Mouse (Mus musculus): Measurements from ENCODE around the gene Rundc3b.

Rundc3b gene

DNA sequence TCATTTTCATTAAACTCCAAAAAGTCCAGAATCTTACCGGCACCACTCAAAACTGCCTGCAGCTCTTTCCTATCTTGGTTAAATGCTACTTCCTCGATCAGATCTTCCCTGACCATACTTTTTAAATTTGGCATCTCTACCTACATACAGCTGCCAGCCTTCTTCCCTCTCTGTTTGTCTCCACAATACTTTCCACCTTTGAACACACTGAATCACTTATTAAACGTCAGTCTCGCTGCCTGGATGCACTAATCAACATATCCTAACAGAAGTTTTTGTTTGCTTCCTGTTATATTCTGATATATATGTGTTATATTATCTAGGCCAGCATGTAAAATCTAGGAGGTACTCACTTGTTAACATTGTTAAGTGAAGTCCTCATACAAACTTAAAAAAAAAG, 25.5 kb upstream of the Rundc3b start:
- Histone ChIP-seq H3K4me3 (replicated peaks; ENCODE audit: low read length) (no peak overlapping the region), H3K4me1 (replicated peaks; ENCODE audit: low read depth, low read length) (no peaks in the 10 kb centered on the region), H3K36me3 (ENCODE audit: insufficient read depth, low read length) (no peaks in the 10 kb centered on the region), H3K27me3 (ENCODE audit: insufficient read depth, low read length) (no peaks in the 10 kb centered on the region), H3K9me3 (ENCODE audit: low read length) (no peaks in the 10 kb centered on the region)
- TF ChIP-seq NANOG (IDR thresholded peaks at IDR 0.05; ENCODE audit: borderline replicate concordance, low read length) (no peak), CTCF (conservative IDR thresholded peaks at IDR 0.05; ENCODE audit: low read length) (no peak), POU5F1 (IDR thresholded peaks at IDR 0.05; ENCODE audit: borderline replicate concordance, low read length) (no peak)

DNA sequence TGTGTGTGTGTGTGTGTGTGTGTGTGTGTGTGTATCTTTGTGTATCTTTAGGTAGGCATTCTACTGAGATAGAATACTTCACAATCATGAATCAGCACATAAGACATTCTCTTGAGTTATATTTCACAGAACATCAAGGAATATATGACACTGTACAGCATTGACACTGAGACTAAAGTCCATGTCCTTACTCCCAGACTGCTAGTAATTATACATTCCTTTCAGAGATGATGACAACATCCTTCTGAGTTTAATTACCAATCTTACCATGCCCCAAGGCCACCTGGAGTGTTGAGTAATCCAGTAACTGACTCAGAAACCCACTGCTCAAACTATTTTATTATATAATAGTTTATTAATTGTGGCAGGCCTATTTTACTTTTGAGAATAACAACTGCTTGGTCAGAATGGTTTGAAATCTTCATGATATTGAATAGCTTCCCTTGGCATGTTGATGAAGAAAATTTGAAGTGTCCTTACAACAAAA, 11.8 kb upstream of the Rundc3b start:
- TF ChIP-seq CTCF (conservative IDR thresholded peaks at IDR 0.05; ENCODE audit: low read length) (no peak), NANOG (IDR thresholded peaks at IDR 0.05; ENCODE audit: borderline replicate concordance, low read length) (no peak), POU5F1 (IDR thresholded peaks at IDR 0.05; ENCODE audit: borderline replicate concordance, low read length) (no peak)
- Histone ChIP-seq H3K4me1 (replicated peaks; ENCODE audit: low read depth, low read length) (no peaks in the 10 kb centered on the region), H3K9me3 (ENCODE audit: low read length) (no peaks in the 10 kb centered on the region), H3K27me3 (ENCODE audit: insufficient read depth, low read length) (no peaks in the 10 kb centered on the region), H3K4me3 (replicated peaks; ENCODE audit: low read length) (no peak overlapping the region), H3K36me3 (ENCODE audit: insufficient read depth, low read length) (no peaks in the 10 kb centered on the region)

GRCm38 (mm10) chr5:8632901-8633300, 10.1 kb upstream of the Rundc3b start:
- Histone ChIP-seq H3K36me3 (ENCODE audit: insufficient read depth, low read length) (no peaks in the 10 kb centered on the region), H3K4me1 (replicated peaks; ENCODE audit: low read depth, low read length) (no peaks in the 10 kb centered on the region), H3K4me3 (replicated peaks; ENCODE audit: low read length) (no peak overlapping the region), H3K9me3 (ENCODE audit: low read length) (no peaks in the 10 kb centered on the region), H3K27me3 (ENCODE audit: insufficient read depth, low read length) (no peaks in the 10 kb centered on the region)
- TF ChIP-seq CTCF (conservative IDR thresholded peaks at IDR 0.05; ENCODE audit: low read length) (no peak), NANOG (IDR thresholded peaks at IDR 0.05; ENCODE audit: borderline replicate concordance, low read length) (no peak), POU5F1 (IDR thresholded peaks at IDR 0.05; ENCODE audit: borderline replicate concordance, low read length) (no peak)

DNA sequence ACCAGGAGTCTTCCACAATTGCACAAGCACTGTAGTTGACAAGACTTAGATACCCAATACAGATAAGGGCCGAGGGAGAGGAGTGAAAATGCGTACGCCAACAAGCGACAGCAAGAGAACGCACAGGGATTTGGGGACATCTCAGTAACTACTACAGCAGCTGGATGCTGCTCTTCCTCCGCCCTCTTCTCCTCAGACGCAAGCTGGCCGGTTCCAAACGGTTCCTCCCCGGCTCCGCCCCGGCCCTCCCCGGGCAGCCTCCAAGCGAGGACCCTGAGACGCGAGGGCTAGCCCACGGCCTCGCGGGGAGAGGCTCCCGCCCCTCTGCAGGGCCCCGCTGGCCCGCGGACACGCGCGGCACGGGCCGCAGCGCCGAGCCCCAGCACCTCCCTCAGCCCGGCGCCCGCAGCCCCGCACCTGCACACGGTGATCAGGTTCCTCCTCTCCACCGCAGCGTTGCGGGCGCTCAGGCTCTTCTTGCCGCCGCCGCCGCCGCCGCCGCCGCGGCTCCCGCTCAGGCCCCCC, 619 bp downstream of the Rundc3b start:
- Histone ChIP-seq H3K4me3 (replicated peaks; ENCODE audit: low read length) (peak overlapping the region; percentile 97), H3K36me3 (ENCODE audit: insufficient read depth, low read length) (no peaks in the 10 kb centered on the region), H3K9me3 (ENCODE audit: low read length) (no peaks in the 10 kb centered on the region), H3K4me1 (replicated peaks; ENCODE audit: low read depth, low read length) (peaks cover 5% of the 10 kb centered on the region), H3K27me3 (ENCODE audit: insufficient read depth, low read length) (peaks cover 9% of the 10 kb centered on the region)
- TF ChIP-seq POU5F1 (IDR thresholded peaks at IDR 0.05; ENCODE audit: borderline replicate concordance, low read length) (no peak), CTCF (conservative IDR thresholded peaks at IDR 0.05; ENCODE audit: low read length) (no peak), NANOG (IDR thresholded peaks at IDR 0.05; ENCODE audit: borderline replicate concordance, low read length) (no peak)

GRCm38 (mm10) chr5:8571118-8571517, 51.6 kb downstream of the Rundc3b start:
- Histone ChIP-seq H3K4me1 (replicated peaks; ENCODE audit: low read depth, low read length) (no peaks in the 10 kb centered on the region), H3K9me3 (ENCODE audit: low read length) (no peaks in the 10 kb centered on the region), H3K4me3 (replicated peaks; ENCODE audit: low read length) (no peak overlapping the region), H3K36me3 (ENCODE audit: insufficient read depth, low read length) (no peaks in the 10 kb centered on the region), H3K27me3 (ENCODE audit: insufficient read depth, low read length) (no peaks in the 10 kb centered on the region)
- TF ChIP-seq POU5F1 (IDR thresholded peaks at IDR 0.05; ENCODE audit: borderline replicate concordance, low read length): no peak
- no peak for TF ChIP-seq CTCF (conservative IDR thresholded peaks at IDR 0.05; ENCODE audit: low read length)
- no peak for TF ChIP-seq NANOG (IDR thresholded peaks at IDR 0.05; ENCODE audit: borderline replicate concordance, low read length)

GRCm38 (mm10) chr5:8566867-8567266, 55.9 kb downstream of the Rundc3b start:
- no peaks in the 10 kb centered on the region for H3K27me3 ChIP-seq (ENCODE audit: insufficient read depth, low read length)
- no peak for TF ChIP-seq CTCF (conservative IDR thresholded peaks at IDR 0.05; ENCODE audit: low read length)
- TF ChIP-seq NANOG (IDR thresholded peaks at IDR 0.05; ENCODE audit: borderline replicate concordance, low read length): no peak
- TF ChIP-seq POU5F1 (IDR thresholded peaks at IDR 0.05; ENCODE audit: borderline replicate concordance, low read length): no peak
- no peaks in the 10 kb centered on the region for H3K9me3 ChIP-seq (ENCODE audit: low read length)
- H3K4me3 ChIP-seq (replicated peaks; ENCODE audit: low read length): no peak overlapping the region
- no peaks in the 10 kb centered on the region for H3K4me1 ChIP-seq (replicated peaks; ENCODE audit: low read depth, low read length)
- H3K36me3 ChIP-seq (ENCODE audit: insufficient read depth, low read length): no peaks in the 10 kb centered on the region

DNA sequence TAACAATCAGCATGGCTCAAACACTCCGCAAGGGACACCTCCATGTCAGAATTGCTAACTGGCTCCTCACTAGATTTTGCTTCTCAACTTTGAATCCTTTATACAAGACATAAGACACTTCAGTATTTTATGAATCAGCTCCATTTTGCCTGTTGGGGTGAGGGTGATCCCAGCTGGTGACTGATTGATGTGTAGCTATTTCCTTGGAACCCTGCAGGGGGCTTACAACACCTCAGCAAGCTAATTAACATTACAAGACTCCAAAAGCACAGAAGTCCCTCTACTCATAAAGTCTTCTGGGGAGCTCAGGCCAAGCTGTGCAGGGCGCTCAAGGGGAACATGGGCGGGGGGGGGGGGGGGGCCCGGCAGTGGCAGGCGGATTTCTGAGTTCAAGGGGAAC, 78.2 kb downstream of the Rundc3b start:
- Histone ChIP-seq H3K4me1 (replicated peaks; ENCODE audit: low read depth, low read length) (peaks cover 34% of the 10 kb centered on the region), H3K27me3 (ENCODE audit: insufficient read depth, low read length) (peaks cover 16% of the 10 kb centered on the region), H3K4me3 (replicated peaks; ENCODE audit: low read length) (no peak overlapping the region), H3K36me3 (ENCODE audit: insufficient read depth, low read length) (no peaks in the 10 kb centered on the region), H3K9me3 (ENCODE audit: low read length) (no peaks in the 10 kb centered on the region)
- TF ChIP-seq POU5F1 (IDR thresholded peaks at IDR 0.05; ENCODE audit: borderline replicate concordance, low read length) (no peak), NANOG (IDR thresholded peaks at IDR 0.05; ENCODE audit: borderline replicate concordance, low read length) (peak; percentile 73), CTCF (conservative IDR thresholded peaks at IDR 0.05; ENCODE audit: low read length) (no peak)

DNA sequence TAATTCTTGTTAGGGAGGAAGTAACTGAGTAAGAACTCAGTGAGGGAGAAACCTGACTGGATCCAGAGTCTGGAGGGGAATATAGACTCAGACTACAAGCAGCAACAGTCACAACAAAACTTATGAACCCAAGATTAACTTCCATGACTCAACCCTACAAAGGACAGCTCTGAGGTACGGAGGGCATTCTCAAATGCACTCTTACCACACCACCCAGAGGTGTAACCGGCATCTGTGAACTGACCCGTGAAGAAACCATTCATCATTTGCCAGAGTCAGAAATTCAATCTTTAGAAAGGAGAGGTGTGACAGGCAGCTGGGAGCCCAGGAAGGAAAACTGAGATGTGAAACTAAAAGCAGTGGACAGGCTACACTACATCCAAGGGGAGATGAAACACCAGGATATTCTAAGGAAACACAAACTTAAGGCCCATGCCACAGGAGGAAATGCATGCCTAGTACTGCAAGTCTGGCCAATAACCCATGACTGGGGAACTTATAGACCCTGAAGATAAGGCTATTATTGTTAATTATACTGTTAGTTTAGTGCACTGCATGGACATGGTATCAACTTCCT, 80.0 kb downstream of the Rundc3b start:
- Histone ChIP-seq H3K27me3 (ENCODE audit: insufficient read depth, low read length) (peaks cover 19% of the 10 kb centered on the region), H3K36me3 (ENCODE audit: insufficient read depth, low read length) (no peaks in the 10 kb centered on the region), H3K4me3 (replicated peaks; ENCODE audit: low read length) (no peak overlapping the region), H3K4me1 (replicated peaks; ENCODE audit: low read depth, low read length) (peaks cover 34% of the 10 kb centered on the region), H3K9me3 (ENCODE audit: low read length) (no peaks in the 10 kb centered on the region)
- TF ChIP-seq CTCF (conservative IDR thresholded peaks at IDR 0.05; ENCODE audit: low read length) (no peak), NANOG (IDR thresholded peaks at IDR 0.05; ENCODE audit: borderline replicate concordance, low read length) (no peak)

Measured in E14TG2a.4 (cell line).